Mouse (Mus musculus): ENCODE measurements around the gene Ephx3. TPM values are rescaled to one million over a fixed set of nuclear protein-coding genes. Genes with fewer than 3 reads are reported as not detected.

Ephx3 gene
- total and polyA plus RNA-seq, 3 experiments: 0.24 to 0.30 TPM; not detected in 1

DNA sequence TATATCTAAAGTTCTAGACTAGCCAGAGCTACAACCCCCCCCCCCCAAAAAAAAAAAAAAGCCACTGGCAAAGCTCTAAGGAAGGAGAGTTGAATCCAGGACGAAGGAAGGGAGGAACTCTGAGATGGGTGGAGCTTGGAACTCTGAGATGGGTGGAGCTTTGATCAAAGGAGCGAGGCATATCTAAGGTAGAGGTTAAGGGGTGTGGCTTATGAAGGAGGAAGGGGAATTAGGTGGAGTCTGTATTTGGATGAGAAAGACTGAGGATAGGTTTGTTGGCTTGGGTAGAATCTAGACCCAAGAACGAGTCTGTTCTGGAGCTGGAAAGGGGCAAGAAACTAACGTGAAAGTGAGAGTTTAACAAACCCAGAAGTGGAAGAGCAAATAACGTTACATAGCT is 501 bp upstream of the Ephx3 start:
- Histone ChIP-seq H3K4me1 (ENCODE audit: control insufficient read depth in 1 of 2, insufficient read depth in 2 of 2) (no peaks in the 10 kb centered on the region), H3K4me2 (ENCODE audit: insufficient read depth, low read depth, poor library complexity, severe bottlenecking) (no peak overlapping the region), H3K9me3 (replicated peaks; ENCODE audit: low read length) (no peaks in the 10 kb centered on the region), H3K36me3 (replicated peaks in 1 of 2; ENCODE audit: control insufficient read depth in 1 of 2, insufficient read depth in 1 of 2, low read length in 1 of 2) (peaks cover 5 to 27% of the 10 kb centered on the region in 2 experiments), H3K9ac (ENCODE audit: insufficient read depth, low read depth) (no peak overlapping the region), H3K27me3 (replicated peaks) (no peaks in the 10 kb centered on the region), H3K79me2 (replicated peaks; ENCODE audit: control insufficient read depth, extremely low read depth, insufficient read depth, poor library complexity, severe bottlenecking) (no peaks in the 10 kb centered on the region), H3K27ac (ENCODE audit: insufficient read depth, low read depth) (no peak overlapping the region), H3K4me3 (replicated peaks in 1 of 3; ENCODE audit: low read depth in 2 of 3, low read length in 2 of 3, poor library complexity in 1 of 3) (no peak overlapping the region)
- in situ Hi-C loops (cut with MboI; ENCODE audit: low pct_ligation_motif_present, low pct_unique_long_range_greater_than_20kb, low sequenced_read_pairs) (no loop called here), dilution Hi-C loops (cut with MboI; ENCODE audit: extremely low pct_ligation_motif_present, extremely low pct_unique_long_range_greater_than_20kb, low sequenced_read_pairs) (no loop called here)
- no peak for DNase-seq (ENCODE audit: extremely low read depth)
- TF ChIP-seq E2F4 (IDR thresholded peaks at IDR 0.05; ENCODE audit: insufficient replicate concordance, low read depth, low read length) (no peak), USF2 (conservative IDR thresholded peaks at IDR 0.05; ENCODE audit: low read depth, low read length) (no peak), SIN3A (IDR thresholded peaks at IDR 0.05; ENCODE audit: low read length) (no peak), CHD1 (IDR thresholded peaks at IDR 0.05; ENCODE audit: low read depth, low read length) (no peak)

- Histone ChIP-seq H3K9ac (ENCODE audit: insufficient read depth, low read depth) (no peak overlapping the region), H3K27ac (ENCODE audit: insufficient read depth, low read depth) (no peak overlapping the region), H3K36me3 (replicated peaks in 1 of 2; ENCODE audit: control insufficient read depth in 1 of 2, insufficient read depth in 1 of 2, low read length in 1 of 2) (peaks cover 13 to 26% of the 10 kb centered on the region in 2 experiments), H3K27me3 (replicated peaks) (no peaks in the 10 kb centered on the region), H3K9me3 (replicated peaks; ENCODE audit: low read length) (no peaks in the 10 kb centered on the region), H3K4me1 (ENCODE audit: control insufficient read depth in 1 of 2, insufficient read depth in 2 of 2) (no peaks in the 10 kb centered on the region), H3K79me2 (replicated peaks; ENCODE audit: control insufficient read depth, extremely low read depth, insufficient read depth, poor library complexity, severe bottlenecking) (no peaks in the 10 kb centered on the region), H3K4me2 (ENCODE audit: insufficient read depth, low read depth, poor library complexity, severe bottlenecking) (no peak overlapping the region), H3K4me3 (replicated peaks in 1 of 3; ENCODE audit: low read depth in 2 of 3, low read length in 2 of 3, poor library complexity in 1 of 3) (no peak overlapping the region)
- no peak for TF ChIP-seq MYC (IDR thresholded peaks at IDR 0.05; ENCODE audit: low read depth, low read length)
- DNase-seq (ENCODE audit: extremely low read depth): no peak
- in situ Hi-C loops (cut with MboI; ENCODE audit: low pct_ligation_motif_present, low pct_unique_long_range_greater_than_20kb, low sequenced_read_pairs): no loop called here
- dilution Hi-C loops (cut with MboI; ENCODE audit: extremely low pct_ligation_motif_present, extremely low pct_unique_long_range_greater_than_20kb, low sequenced_read_pairs): no loop called here
Measured at GRCm38 (mm10) chr17:32183017-32183416, 6.3 kb downstream of the Ephx3 start.

GRCm38 (mm10) chr17:32179621-32180491 is 9.5 kb downstream of the Ephx3 start:
- no peak overlapping the region for H3K9ac ChIP-seq (ENCODE audit: insufficient read depth, low read depth)
- H3K4me2 ChIP-seq (ENCODE audit: insufficient read depth, low read depth, poor library complexity, severe bottlenecking): no peak overlapping the region
- no peak overlapping the region for H3K27ac ChIP-seq (ENCODE audit: insufficient read depth, low read depth)
- H3K4me1 ChIP-seq (ENCODE audit: control insufficient read depth in 1 of 2, insufficient read depth in 2 of 2): no peaks in the 10 kb centered on the region
- no peak for TF ChIP-seq GABPA (IDR thresholded peaks at IDR 0.05; ENCODE audit: insufficient replicate concordance, low read depth, low read length)
- no peak for TF ChIP-seq MAZ (IDR thresholded peaks at IDR 0.05; ENCODE audit: low read depth, low read length)
- H3K36me3 ChIP-seq (replicated peaks in 1 of 2; ENCODE audit: control insufficient read depth in 1 of 2, insufficient read depth in 1 of 2, low read length in 1 of 2): peaks cover 8 to 13% of the 10 kb centered on the region in 2 experiments
- in situ Hi-C loops (cut with MboI; ENCODE audit: low pct_ligation_motif_present, low pct_unique_long_range_greater_than_20kb, low sequenced_read_pairs): no loop called here
- DNase-seq (ENCODE audit: extremely low read depth): no peak
- dilution Hi-C loops (cut with MboI; ENCODE audit: extremely low pct_ligation_motif_present, extremely low pct_unique_long_range_greater_than_20kb, low sequenced_read_pairs): no loop called here
- H3K79me2 ChIP-seq (replicated peaks; ENCODE audit: control insufficient read depth, extremely low read depth, insufficient read depth, poor library complexity, severe bottlenecking): no peaks in the 10 kb centered on the region
- no peaks in the 10 kb centered on the region for H3K9me3 ChIP-seq (replicated peaks; ENCODE audit: low read length)
- no peak overlapping the region for H3K4me3 ChIP-seq (replicated peaks in 1 of 3; ENCODE audit: low read depth in 2 of 3, low read length in 2 of 3, poor library complexity in 1 of 3)
- no peaks in the 10 kb centered on the region for H3K27me3 ChIP-seq (replicated peaks)
